Mouse (Mus musculus) intestine, postnatal 0 days (tissue): ENCODE measurements around the gene Fitm2. TPM values are rescaled to one million over a fixed set of nuclear protein-coding genes. Genes with fewer than 3 reads are reported as not detected.

Source experiments
- ATAC-seq: fragments of 200-750 bp; cut with Nextera tagmentation; 2 replicates; pipeline ENCODE4 v1.8.0; 2017; ENCODE audit warnings: mild to moderate bottlenecking, moderate TSS enrichment, moderate library complexity
- H3K27ac ChIP-seq: fragments of 300-500 bp; sonication (generic); 2 replicates; pipeline ENCODE4 v1.5.1; 2014; ENCODE audit warnings: mild to moderate bottlenecking, low read depth, low read length, moderate library complexity
- H3K27me3 ChIP-seq: fragments of 300-500 bp; sonication (generic); replicated peaks from 2 replicates; pipeline ENCODE4 v1.6.1; 2014; ENCODE audit warnings: low read length, mixed read lengths; ENCODE audit not compliant: control insufficient read depth, insufficient read depth
- H3K36me3 ChIP-seq: fragments of 300-500 bp; sonication (generic); 2 replicates; pipeline ENCODE4 v1.6.1; 2014; ENCODE audit warnings: mild to moderate bottlenecking, moderate library complexity; ENCODE audit not compliant: control insufficient read depth, insufficient read depth
- H3K4me1 ChIP-seq: fragments of 300-500 bp; sonication (generic); replicated peaks from 2 replicates; pipeline ENCODE4 v1.6.1; 2014; ENCODE audit warnings: antibody characterized with exemption, low read length, mixed read lengths; ENCODE audit not compliant: control insufficient read depth, insufficient read depth
- H3K4me2 ChIP-seq: fragments of 300-500 bp; sonication (generic); replicated peaks from 2 replicates; pipeline ENCODE4 v1.6.1; 2014; ENCODE audit warnings: low read depth, mild to moderate bottlenecking, moderate library complexity
- H3K4me3 ChIP-seq: fragments of 300-500 bp; sonication (generic); 2 replicates; pipeline ENCODE4 v1.5.1; 2014; ENCODE audit warnings: low read depth, low read length
- H3K9ac ChIP-seq: fragments of 300-500 bp; sonication (generic); 2 replicates; pipeline ENCODE4 v1.6.1; 2014; ENCODE audit warnings: mild to moderate bottlenecking, low read depth, low read length
- H3K9me3 ChIP-seq: fragments of 300-500 bp; sonication (generic); 2 replicates; pipeline ENCODE4 v1.6.1; 2016; ENCODE audit warnings: mixed run types; ENCODE audit not compliant: control insufficient read depth
- CTCF ChIP-seq: sonication (generic); IDR thresholded peaks from 2 replicates; pipeline ENCODE4 v1.5.1; 2016; ENCODE audit warnings: low read depth, mild to moderate bottlenecking, control low read depth, antibody characterized with exemption, moderate library complexity
- WGBS: fragments of 180-500 bp; shearing (Covaris S2); extraction: QIAGEN DNeasy Blood & Tissue Kit; methylation state at CpG from one replicate; pipeline ENCODE4 v1.1.7; 2014; 5-methylcytosine and 5-hydroxymethylcytosine counted together
- polyA plus RNA-seq: library from polyadenylated mRNA; unstranded; fragments of >200 nt; fragmentation: Nextera tagmentation; extraction: Ambion mirVana; gene quantifications from 2 replicates; pipeline ENCODE4 v1.2.1, GENCODE M21; 2015

Gene Fitm2
- polyA plus RNA-seq = 5.3 and 5.5 TPM in 2 replicates

GRCm38 (mm10) chr2:163472466-163472851 is at the start of gene Fitm2:
Gene Fitm2 (minus strand): TSS chr2:163472629.
- no peaks in the 10 kb centered on the region for H3K27me3 ChIP-seq
- H3K4me2 ChIP-seq = peak within 1 kb of the TSS; percentile 93
- ATAC-seq = peak; percentile 98
- H3K9ac ChIP-seq = peak within 1 kb of the TSS; percentile 65
- H3K27ac ChIP-seq = peak within 1 kb of the TSS; percentile 68
- TF ChIP-seq CTCF = peak; percentile 100
- no peaks in the 10 kb centered on the region for H3K4me1 ChIP-seq
- under 1% methylated on average over 30 of the region's 30 CpGs for WGBS
- peaks cover 18% of the 10 kb centered on the region; the same call in 1 of the 2 replicates for H3K36me3 ChIP-seq
- H3K4me3 ChIP-seq = peak within 1 kb of the TSS; percentile 83
- no peaks in the 10 kb centered on the region for H3K9me3 ChIP-seq

DNA sequence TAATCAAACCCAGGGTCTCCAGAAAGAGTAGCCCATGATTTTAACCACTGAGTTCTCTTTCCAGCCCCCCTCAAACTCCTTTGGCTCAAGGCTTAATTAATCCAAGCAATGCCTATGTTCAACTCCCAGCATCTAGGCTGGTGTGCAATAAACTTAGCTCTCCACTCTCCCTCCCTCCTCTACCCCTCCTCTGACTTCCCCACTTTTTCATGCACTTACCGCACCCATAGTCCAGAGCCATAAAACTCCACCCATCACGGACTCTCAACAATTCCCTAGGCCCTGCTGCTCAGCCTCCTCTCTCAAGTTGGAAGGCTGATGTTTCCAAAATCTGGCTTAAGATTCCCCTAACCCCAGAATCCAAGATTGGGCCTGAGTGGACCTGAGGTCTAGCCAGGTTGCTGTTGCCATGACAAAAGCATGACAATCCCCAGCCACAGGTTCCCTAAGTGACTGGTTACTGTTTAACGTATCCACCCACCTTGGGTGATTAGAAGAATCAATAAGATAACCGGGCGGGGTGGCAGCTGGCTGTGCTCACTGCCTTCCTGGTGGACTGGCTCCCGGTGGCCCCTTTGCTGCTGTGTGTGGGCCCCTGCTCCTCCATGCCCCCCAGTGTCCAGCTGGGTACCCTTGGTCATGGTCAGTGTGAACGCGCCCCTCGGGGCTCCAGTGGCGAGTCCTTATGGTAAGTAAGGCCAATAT is 34.0 kb upstream of the Fitm2 start, which contains the start of gene Hnf4a:
Gene Hnf4a, plus strand, starts transcription at position 509 of the 705 bp plus-strand sequence.
- no peaks in the 10 kb centered on the region for H3K9me3 ChIP-seq
- peak; percentile 78 for ATAC-seq
- no peaks in the 10 kb centered on the region for H3K36me3 ChIP-seq
- TF ChIP-seq CTCF = no peak
- peak within 1 kb of the TSS; percentile 58 for H3K4me2 ChIP-seq
- 36% methylated on average over 10 of the region's 10 CpGs for WGBS
- H3K4me1 ChIP-seq = no peaks in the 10 kb centered on the region; the same call in 1 of the 2 replicates
- H3K27ac ChIP-seq = peak within 1 kb of the TSS; percentile 80
- H3K4me3 ChIP-seq = peak within 1 kb of the TSS; percentile 43
- H3K27me3 ChIP-seq = no peaks in the 10 kb centered on the region
- H3K9ac ChIP-seq = peak within 1 kb of the TSS; percentile 45; the same call in 1 of the 2 replicates

DNA sequence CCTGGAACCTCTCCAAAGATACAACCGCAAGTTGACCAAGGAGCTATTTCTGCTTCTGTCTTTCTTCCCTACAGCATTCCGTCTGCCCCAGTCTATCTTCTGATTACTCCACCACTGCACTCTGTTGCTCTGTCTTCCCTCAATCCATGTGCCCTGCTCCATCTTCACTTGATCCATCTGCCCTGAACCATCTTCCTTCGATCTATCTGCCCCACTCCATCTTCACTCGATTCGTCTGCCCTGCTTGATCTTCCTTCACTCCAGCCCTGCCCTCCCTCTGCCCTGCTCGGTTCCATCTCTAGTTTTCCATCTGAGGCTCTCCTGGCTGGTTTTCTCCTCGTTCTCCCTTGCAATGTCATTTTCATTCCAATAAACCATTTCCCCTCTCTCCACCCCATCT is 30.8 kb upstream of the Fitm2 start:
- no peak overlapping the region for H3K9ac ChIP-seq
- no peaks in the 10 kb centered on the region; the same call in 1 of the 2 replicates for H3K36me3 ChIP-seq
- no peaks in the 10 kb centered on the region for H3K9me3 ChIP-seq
- H3K4me3 ChIP-seq = no peak overlapping the region
- peak; percentile 34 for ATAC-seq
- H3K27ac ChIP-seq = no peak overlapping the region
- no peaks in the 10 kb centered on the region; the same call in 1 of the 2 replicates for H3K4me1 ChIP-seq
- H3K27me3 ChIP-seq = no peaks in the 10 kb centered on the region
- 46% methylated on average over 7 of the region's 7 CpGs for WGBS
- H3K4me2 ChIP-seq = peak overlapping the region; percentile 17; the same call in 1 of the 2 replicates
- TF ChIP-seq CTCF = no peak

DNA sequence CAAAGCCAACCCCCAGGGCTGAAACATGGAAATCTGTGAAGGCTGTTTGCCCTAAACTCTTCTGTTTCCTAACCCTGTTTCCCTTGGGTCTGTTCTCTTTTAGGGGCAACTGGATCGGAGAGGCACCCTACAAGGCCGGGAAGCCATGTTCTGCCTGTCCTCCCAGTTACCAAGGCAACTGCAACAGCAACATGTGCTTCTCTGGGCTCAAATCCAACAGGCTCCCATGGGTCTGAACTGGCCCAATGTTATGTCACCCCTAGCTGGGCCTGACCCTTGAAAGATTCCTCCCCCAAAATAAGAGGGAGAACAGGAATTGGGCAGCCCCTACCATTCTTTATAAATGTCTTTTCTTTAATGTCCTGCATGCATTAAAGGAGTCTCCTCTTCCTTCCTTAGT is 29.8 kb upstream of the Fitm2 start:
- Histone ChIP-seq H3K4me3 (no peak overlapping the region), H3K9me3 (no peaks in the 10 kb centered on the region), H3K36me3 (no peaks in the 10 kb centered on the region; the same call in 1 of the 2 replicates), H3K4me2 (no peak overlapping the region), H3K27me3 (no peaks in the 10 kb centered on the region), H3K27ac (no peak overlapping the region), H3K4me1 (no peaks in the 10 kb centered on the region; the same call in 1 of the 2 replicates), H3K9ac (no peak overlapping the region)
- no peak for TF ChIP-seq CTCF
- 83% methylated on average over 2 of the region's 2 CpGs for WGBS
- ATAC-seq = no peak

GRCm38 (mm10) chr2:163494456-163494855 is 22.0 kb upstream of the Fitm2 start:
- TF ChIP-seq CTCF = no peak

GRCm38 (mm10) chr2:163493976-163494375 is 21.5 kb upstream of the Fitm2 start:
- no peak for TF ChIP-seq CTCF
- 19% methylated on average over 5 of the region's 5 CpGs for WGBS
- ATAC-seq = no peak

More at GRCm38 (mm10) chr2:163494456-163494855, 22.0 kb upstream of the Fitm2 start:
- Histone ChIP-seq H3K9ac (no peak overlapping the region), H3K4me3 (no peak overlapping the region), H3K9me3 (no peaks in the 10 kb centered on the region), H3K36me3 (no peaks in the 10 kb centered on the region; the same call in 1 of the 2 replicates), H3K27ac (no peak overlapping the region), H3K27me3 (no peaks in the 10 kb centered on the region), H3K4me1 (no peaks in the 10 kb centered on the region), H3K4me2 (no peak overlapping the region)
- 39% methylated on average over 6 of the region's 6 CpGs for WGBS
- ATAC-seq = no peak

More at GRCm38 (mm10) chr2:163493976-163494375, 21.5 kb upstream of the Fitm2 start:
- no peaks in the 10 kb centered on the region for H3K4me1 ChIP-seq
- no peaks in the 10 kb centered on the region for H3K9me3 ChIP-seq
- no peak overlapping the region for H3K4me2 ChIP-seq
- no peak overlapping the region for H3K4me3 ChIP-seq
- no peaks in the 10 kb centered on the region; the same call in 1 of the 2 replicates for H3K36me3 ChIP-seq
- H3K9ac ChIP-seq = no peak overlapping the region
- no peak overlapping the region for H3K27ac ChIP-seq
- no peaks in the 10 kb centered on the region for H3K27me3 ChIP-seq
